Mouse (Mus musculus): ENCODE data around the gene Olfr1016.

Gene Olfr1016

GRCm38 (mm10) chr2:85802444-85802843, at the start of gene Olfr1016:
TSS of gene Olfr1016 (minus strand) at chr2:85802544.
- no peak for DNase-seq (ENCODE audit: low spot score)

DNA sequence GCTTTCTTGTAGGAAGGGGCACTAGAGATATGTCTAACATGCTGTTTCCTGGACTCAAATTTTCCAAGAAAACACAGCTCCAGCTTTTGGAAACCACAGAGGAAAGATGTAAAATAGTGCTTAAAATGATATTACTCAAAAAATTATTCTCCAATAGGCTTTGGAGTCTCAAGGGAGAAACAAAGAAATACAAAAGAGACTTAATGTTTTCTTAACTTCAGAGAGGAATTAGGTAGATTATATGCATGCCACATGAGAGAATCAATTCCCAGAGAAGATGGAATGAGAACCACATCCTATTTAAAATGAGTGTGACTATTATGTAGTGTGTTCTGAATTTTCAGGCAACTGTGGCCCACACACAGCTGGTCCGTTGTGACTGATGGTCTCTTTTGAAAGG, 44.4 kb upstream of the Olfr1016 start, which contains the start of gene Olfr1020:
TSS of gene Olfr1020 (plus strand) at position 301 of the 400 bp plus-strand sequence.
- no peak for DNase-seq (ENCODE audit: low spot score)

DNA sequence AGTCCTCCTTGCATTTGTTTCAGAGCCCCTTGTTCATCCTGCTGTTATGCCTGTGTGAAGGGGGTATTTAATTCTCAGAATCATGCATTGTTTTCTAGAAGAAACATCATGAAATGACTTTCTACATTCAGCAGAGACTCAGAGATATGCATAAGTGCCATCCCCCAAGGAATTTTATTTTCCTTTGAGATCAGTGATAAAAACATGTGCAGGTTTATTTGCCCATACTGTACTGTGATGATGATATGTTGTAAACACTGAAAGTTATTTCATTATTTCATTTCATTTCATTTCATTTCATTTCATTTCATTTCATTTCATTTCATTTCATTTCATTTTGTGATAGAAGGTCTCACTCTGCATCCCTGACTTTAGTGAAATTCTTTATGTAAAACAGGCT, 43.0 kb upstream of the Olfr1016 start, which contains the start of gene Olfr1019:
TSS of gene Olfr1019 (minus strand) at position 101 of the 400 bp plus-strand sequence.
- no peak for DNase-seq (ENCODE audit: low spot score)

DNA sequence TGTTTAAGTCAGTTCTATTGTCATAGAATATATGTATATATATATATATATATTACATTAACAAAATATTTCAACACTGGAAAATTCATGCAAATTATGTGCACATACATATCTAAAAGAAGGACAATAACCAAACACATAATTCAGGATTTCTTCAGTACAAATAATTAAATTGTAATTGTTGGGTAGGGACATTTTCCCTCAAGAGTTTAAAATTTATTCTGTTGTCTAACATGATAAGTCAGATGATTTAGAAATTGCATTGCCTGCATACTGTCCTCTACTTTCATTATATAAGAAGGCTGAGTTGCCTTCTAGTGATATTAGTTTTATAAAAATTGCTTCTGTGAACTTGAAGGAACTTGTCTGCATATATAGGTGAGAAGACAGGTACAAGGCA, 15.8 kb upstream of the Olfr1016 start, which contains the start of gene Olfr1018:
TSS of gene Olfr1018 (plus strand) at position 301 of the 400 bp plus-strand sequence.
- no peak for DNase-seq (ENCODE audit: low spot score)

DNA sequence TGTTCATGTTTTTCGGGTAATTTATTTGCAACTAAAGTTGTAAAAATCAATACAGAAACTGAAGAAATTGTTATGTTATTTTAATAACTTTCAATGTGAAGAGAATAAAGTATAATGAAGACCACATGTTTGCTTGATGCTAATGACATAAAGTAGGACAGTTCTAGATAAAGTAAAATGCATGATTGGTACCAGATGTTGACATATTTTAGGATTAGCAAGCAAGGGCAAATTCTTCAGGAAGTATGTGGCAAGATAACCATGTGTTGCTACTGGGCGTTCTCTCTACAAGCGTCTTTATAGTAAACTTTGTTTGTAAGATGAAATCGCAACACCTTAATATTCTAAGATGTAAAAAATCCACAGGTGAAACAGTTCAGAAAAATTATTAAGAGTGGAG, 2.2 kb upstream of the Olfr1016 start:
- DNase-seq (ENCODE audit: low spot score), result no peak

GRCm38 (mm10) chr2:85792331-85792730, 10.0 kb downstream of the Olfr1016 start:
- no peak for DNase-seq (ENCODE audit: low spot score)

DNA sequence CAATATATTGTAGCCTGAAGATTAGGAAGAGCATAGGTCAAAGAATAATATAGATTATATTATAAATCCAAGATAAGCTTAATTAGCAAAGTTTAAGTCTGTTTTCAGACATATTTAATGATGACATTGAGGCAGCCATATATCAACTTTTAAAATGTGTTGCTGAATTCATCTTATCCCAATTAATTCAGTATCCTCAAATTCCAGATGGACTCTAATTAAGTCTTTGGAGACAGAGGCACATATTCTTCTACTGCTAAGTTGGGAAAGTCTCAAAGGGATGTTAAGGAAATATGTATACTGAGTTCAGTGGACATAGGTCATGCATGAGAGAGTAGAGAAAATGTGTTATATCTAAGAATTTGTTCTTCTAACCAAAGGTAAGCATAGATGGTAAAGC, 20.6 kb downstream of the Olfr1016 start, which contains the start of gene Olfr1015:
TSS of gene Olfr1015 (plus strand) at position 301 of the 400 bp plus-strand sequence.
- DNase-seq (ENCODE audit: low spot score), result no peak

DNA sequence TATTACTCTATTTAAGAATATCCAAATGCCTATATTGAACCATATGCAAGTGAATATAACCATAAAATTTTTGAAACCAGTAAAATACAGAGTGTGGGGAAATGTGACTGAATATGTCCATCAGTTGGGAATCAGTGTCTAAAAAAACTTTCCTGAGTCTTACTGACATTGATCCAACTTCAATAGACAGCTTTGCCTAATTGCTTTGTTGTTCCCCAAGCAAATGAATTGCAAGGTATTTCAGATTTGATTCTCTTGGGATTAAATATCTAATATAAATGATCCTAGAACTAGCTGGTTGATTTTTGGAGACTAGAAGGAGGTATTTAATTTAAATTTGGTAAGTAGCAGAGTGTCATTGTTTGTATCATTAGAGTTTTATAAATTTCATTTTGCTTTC, 29.9 kb downstream of the Olfr1016 start, which contains the start of gene Olfr1014:
TSS of gene Olfr1014 (plus strand) at position 301 of the 400 bp plus-strand sequence.
- no peak for DNase-seq (ENCODE audit: low spot score)

DNA sequence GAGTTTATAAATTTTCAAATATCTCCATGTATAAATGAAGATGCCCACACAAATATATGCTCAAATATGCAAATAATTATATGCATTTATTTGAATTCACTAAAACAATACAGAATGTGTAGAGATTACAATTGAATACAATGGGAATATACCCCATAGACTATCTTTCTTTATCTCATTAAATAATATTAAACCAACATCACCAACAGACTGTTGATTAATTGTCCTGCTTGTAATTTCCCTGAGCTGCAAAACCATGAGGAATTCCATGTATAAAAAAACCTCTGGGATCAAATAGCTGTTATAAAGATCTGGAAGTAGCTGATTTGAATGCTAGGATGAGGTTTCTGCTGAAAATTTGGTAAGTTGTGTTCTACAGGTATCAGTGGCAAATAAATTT, 35.5 kb downstream of the Olfr1016 start, which contains the start of gene Olfr1013:
TSS of gene Olfr1013 (plus strand) at position 301 of the 400 bp plus-strand sequence.
- no peak for DNase-seq (ENCODE audit: low spot score)

- DNase-seq (ENCODE audit: low spot score), result no peak
Observed at GRCm38 (mm10) chr2:85762666-85763065, 39.7 kb downstream of the Olfr1016 start, which contains the start of gene Olfr1012. TSS of gene Olfr1012 (minus strand) at chr2:85762766.

DNA sequence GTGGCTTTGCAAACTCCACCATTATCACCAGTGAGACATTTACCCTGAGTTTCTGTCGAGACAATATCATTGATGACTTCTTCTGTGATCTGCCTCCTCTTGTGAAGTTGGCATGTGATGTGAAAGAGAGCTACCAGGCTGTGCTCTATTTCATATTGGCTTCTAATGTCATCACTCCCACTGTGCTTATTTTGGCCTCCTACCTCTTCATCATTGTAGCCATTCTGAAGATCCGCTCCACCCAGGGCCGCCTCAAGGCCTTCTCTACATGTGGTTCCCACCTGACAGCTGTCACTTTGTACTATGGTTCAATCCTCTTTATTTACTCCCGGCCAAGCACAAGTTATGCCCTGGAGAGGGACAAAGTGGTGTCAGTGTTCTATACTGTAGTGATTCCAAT, 48.5 kb downstream of the Olfr1016 start:
- no peak for DNase-seq (ENCODE audit: low spot score)

Data from ovary, postnatal 14 days (tissue).